Mouse (Mus musculus) E14TG2a.4 (cell line): ENCODE results near the gene Cdk5rap2.

Experiments used
- CTCF ChIP-seq: conservative IDR thresholded peaks from 2 replicates; pipeline ENCODE4 v1.5.1; 2014; ENCODE audit warnings: low read length
- POU5F1 ChIP-seq: IDR thresholded peaks from 2 replicates; pipeline ENCODE4 v1.6.1; 2014; ENCODE audit warnings: low read length, borderline replicate concordance

DNA sequence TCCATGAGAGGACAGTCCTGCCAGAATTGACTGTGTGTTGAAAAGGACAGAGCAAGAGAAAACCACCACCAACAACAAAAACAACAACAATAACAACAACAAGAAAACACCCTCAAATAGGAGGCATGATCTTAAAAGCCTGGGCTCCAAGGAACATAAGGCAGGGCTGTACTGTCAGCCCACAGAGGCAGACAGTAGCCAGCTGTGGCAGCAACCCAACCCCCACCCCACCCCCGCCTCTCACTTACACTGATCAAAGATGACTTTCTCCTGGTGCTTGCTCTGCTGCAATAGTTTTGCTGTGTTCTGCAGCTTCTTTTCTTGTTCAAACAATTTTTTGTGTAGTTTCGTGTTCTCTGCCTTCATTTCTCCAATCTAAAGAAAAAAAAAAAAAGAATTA, 181.9 kb downstream of the Cdk5rap2 start:
- TF ChIP-seq CTCF: no peak
- no peak for TF ChIP-seq POU5F1
